Mouse (Mus musculus) urinary bladder, postnatal 14 days (tissue): ENCODE measurements around the gene Lax1.
"Not testable (repeated sequence)": the region's sequence is repeated elsewhere in the genome, so short reads cannot be mapped to it uniquely, and the experiment has no call there.

ENCODE experiments used
- DNase-seq: peaks from one replicate; pipeline ENCODE4 v3.0.0; 2021; ENCODE audit warnings: low spot score

Gene Lax1

GRCm38 (mm10) chr1:133688301-133688700, 1.6 kb downstream of the Lax1 start:
- no peak for DNase-seq

DNA sequence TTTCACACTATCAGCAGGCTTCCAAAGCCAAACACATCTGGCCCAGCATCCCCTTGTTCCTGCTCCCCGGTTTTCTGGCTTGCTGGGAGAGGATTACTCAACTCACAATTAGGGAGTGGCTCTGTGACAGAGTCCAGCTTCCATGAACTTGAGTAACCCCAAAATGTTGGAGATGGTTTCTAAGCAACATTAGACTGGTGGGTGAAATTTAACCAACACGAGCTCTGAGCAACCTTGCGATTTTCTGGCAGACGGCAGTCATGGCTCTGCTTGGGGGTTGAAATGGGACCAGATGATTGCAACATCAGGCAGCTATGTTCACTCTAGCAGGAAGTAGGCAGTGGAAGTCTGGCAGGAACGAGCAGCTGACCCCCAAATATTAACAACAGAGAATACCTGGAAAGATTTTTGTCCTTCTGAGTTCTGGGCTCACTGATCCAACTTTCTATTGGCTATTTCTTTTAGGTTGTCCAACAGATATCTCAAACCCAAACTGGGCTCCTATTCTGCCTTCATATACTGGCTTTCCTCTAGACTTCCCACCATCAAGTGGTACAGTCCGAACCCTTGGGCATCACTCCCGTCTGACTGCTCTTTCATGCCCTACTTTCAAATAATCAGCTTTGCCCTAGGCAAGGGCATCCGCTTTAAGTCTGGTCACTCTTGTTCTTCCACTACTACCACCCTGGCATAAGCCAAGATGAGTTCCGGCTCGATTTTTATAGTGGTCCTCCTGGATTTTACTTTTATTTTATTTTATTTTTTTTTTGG, 4.0 kb downstream of the Lax1 start:
- peak; percentile 71 for DNase-seq

DNA sequence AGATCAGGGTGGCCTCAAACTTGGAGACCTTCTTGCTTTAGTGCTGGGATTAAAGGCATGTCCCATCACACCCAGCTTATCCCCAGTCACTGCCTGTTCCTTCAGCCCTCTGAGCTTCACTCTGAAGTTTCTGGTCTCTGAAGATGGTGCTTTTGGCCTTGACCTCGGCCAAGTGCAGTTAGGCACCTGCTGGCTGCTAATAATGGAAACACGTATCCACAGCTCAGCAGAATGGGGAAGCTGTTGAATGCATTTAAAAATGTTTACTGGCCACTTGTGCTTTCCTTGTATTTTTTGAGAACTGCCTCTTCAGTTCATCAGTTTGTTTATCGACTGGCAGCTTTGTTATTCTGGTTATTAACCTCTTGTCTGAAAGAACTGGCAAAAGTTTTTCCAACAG, 18.1 kb downstream of the Lax1 start:
- no peak for DNase-seq

DNA sequence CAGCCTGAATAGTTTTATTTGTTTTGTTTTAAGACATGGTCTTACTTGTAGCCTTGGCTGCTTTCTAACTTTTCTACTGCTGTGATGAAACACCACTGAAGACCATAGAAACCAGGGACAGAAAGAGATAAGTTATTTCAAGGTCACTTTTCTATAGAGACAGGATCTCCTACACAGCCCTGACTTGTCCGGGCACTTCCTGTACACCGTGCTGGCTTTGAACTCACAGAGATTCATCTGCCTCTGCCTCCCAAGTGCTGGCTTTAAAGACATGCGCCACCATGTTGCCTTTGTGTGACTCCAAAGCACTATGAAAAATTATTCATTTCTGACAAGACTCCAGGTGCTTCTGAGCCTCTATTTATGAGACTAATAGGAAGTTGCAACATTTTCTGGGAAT, 18.6 kb downstream of the Lax1 start:
- no peak for DNase-seq

GRCm38 (mm10) chr1:133670776-133671175, 19.1 kb downstream of the Lax1 start:
- DNase-seq: no peak

- no peak for DNase-seq
Observed at GRCm38 (mm10) chr1:133670190-133670589, 19.7 kb downstream of the Lax1 start.

- DNase-seq: no peak
Observed at GRCm38 (mm10) chr1:133668618-133669017, 21.3 kb downstream of the Lax1 start.

DNA sequence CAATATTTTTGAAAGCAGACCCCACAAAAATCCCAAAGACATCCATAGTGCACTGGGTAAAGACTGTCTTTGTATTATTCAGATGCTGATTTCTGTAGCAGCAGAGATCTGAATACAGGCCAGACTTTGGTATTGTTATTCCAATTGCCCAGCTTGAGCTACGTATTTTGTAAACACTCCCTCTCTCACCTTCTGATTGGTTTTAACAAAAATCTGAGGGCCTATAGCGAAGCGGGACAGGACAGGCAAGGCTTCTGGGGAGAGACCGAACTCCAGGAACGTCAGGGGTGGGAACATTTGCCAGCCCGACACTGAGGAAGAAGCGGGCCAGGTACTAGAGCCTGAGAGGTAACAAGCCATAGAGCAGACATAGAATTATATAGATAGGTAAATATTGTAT, 22.2 kb downstream of the Lax1 start:
- no peak for DNase-seq

DNA sequence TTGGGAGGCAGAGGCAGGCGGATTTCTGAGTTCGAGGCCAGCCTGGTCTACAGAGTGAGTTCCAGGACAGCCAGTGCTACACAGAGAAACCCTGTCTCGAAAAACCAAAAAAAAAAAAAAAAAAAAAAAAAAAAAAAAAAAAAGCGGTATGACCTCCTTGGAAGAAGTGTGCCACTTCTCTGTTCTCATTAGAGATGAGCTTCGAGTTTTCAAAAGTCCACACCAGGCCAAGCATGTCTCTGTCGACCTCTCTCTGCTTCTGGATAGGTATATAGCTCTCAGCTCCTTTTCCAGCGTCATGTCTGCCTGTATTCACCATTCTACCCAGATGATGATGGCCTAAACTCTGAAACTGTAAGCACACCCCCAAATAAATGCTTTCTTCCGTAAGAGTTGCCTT, 24.2 kb downstream of the Lax1 start:
- not testable (repeated sequence) for DNase-seq

DNA sequence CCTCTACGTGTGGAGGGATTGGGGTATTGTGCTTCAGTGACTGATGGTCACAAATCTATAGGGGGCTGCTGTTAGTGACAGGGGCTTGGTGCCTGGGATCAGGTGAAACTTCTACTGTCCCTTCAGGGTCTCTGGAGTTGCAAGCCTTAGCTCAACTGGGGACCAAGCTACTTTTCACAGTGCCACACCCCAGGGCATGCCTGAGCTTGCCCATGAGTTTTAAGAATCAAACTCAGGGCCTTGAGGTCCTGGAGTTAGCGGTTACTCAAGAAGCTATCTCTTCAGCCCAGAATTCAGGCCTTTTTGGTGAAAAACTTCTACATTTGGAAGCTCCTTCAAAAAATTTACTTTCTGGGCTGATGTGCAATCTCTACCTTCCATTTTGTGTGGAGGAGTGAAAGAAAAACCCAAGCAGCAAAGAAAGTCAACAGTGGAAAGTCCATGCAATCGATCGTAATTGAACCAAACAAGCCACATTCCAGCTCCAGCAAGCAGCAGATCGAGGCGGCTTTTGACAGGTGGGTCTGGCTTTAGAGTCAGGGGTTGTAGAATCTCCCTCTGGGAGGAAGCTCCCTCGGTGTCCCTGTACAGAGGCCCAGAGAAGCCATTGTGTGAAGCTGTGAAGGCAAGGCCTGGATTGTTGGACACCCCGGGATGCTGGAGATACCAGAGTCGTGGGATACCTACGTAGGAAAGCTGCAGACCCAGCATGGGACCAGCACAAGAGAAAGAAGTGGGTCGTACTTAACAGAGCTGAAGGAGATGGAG, 25.5 kb downstream of the Lax1 start:
- no peak for DNase-seq

DNA sequence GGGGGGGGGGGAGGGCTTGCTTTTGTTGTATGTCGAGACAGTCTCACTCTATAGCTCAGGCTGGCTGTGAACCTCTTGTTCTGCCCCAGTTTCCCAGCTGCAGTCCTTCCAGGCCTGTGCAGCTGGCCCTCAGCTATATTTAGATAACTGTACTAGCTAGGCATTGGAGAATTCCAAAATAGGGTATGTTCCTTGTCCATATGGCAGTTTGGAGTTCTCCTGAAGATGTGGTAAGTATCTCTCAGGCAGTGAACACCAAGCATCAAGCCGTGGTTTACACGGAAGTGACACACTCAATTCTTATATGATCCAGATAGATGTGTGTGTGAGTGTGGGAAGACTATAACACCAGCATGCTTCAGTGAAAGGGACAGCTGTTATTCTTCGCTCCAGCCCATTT, 26.5 kb downstream of the Lax1 start:
- no peak for DNase-seq

DNA sequence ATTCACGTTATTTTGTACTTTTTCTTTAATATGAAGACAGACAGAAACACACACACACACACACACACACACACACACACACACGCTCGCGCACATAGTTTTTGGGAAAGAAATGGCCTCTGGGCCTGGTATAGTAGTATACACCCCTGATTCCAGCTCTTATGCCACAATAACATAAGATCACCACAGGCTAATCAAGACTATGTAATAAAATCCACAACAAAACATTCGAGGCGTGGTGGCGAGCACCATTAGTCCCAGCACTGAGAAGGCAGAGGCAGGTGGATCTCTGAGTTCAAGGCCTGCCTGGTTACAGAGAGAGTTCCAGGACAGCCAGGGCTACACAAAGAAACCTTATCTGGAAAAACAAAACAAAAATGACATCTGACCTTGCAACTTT, 27.0 kb downstream of the Lax1 start:
- DNase-seq: no peak

GRCm38 (mm10) chr1:133661203-133661933, 28.5 kb downstream of the Lax1 start, which contains the start of gene Gm38394:
Gene Gm38394 (minus strand): TSS chr1:133661318.
- peak; percentile 92 for DNase-seq

DNA sequence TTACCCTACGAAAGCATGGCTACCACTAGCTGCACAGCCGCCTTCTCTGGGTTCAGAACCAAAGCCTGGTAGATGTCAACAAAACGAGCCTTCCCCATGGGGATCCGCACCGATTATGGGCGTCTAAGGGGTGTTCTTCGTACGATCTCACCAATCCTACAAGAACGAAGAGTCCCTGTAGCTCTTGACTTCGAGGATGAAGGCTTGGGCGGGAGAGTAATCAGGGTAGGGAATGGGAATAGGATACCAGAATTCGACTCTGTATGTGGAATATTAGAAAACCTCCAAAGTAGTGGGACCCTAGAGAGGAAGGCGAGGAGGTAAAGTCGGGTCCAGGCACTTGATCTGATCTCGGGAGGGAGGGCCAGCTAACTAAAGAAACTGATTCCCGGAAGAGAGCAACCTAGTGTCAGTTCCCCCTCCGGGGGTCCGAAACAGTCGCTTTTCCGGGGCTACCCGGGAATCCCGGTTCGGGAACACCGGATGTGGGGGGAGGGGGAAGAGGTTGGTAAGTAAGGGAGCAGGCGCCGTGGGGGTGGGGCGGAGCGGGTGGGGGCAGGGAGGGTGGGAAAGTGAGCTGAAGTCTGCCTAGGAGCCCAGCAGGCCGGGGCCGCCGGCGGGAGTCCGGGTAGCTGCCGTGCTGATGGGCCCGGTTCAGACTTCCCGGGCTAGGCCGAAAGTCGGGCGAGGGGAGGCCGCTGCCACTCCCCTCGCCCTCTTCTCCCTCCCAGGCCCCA, 29.3 kb downstream of the Lax1 start, which contains the start of gene Zbed6:
Zbed6 (minus strand) TSS at position 420 of the 737 bp plus-strand sequence.
- peak; percentile 78 for DNase-seq

GRCm38 (mm10) chr1:133658878-133659277, 31.0 kb downstream of the Lax1 start:
- DNase-seq: no peak

DNA sequence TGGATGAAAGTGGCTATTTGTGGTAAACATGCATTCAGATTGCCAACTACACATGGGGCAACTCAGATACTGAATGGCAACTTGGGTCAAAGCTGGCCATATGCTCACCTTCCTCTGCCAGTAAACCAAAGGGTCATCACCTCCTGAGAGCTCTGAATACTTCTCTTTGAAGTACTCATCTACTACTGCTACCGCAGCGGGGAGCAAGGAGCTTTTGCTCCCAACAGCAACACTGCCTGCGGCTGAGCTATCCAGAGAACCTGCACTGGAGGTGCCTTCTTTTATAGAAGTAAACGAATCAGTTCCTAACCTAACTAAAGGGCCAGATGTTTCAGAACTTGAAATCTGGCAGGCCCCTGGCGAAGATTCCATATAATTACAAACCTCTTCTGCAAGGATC, 33.1 kb downstream of the Lax1 start:
- no peak for DNase-seq

DNA sequence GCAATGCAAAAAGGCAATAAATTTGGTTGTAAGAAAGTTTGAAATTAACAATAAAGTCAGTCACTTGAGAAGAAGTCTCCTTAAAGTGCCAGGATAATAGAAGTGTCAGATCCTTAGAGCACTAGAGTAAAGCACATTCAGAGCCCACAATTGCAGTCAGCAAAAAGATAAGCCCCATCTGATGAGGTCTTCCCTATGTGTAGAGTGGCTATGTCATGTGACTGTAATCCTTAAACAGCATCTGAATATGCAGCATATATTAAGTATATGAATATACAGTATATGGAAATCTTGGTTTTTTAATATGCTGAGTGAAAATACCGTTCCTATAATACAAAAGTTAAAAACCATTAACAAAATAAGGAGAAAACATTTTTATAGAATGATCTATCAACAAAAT, 36.9 kb downstream of the Lax1 start:
- no peak for DNase-seq

- no peak for DNase-seq
Observed at GRCm38 (mm10) chr1:133650288-133651055, 39.4 kb downstream of the Lax1 start.

- no peak for DNase-seq
Observed at GRCm38 (mm10) chr1:133645652-133646051, 44.3 kb downstream of the Lax1 start.

DNA sequence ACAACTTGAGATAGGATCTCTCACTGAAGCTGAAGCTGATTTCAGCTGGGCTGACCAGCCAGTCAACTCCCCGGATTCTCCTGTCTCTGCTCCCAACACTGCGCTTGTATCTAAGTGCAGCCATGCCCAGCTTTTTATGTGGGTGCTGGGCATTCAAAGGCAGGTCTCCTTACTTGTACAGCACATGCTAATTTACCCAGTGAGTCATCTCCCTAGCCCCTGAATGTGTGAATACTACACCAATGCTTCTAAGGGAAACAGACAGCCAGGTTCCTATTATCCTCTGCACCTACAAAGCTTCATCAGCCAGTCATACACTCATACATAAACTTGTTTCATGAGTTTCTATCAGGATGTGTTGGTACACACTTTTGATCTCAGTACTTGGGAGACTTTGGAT, 48.7 kb downstream of the Lax1 start:
- no peak for DNase-seq

DNA sequence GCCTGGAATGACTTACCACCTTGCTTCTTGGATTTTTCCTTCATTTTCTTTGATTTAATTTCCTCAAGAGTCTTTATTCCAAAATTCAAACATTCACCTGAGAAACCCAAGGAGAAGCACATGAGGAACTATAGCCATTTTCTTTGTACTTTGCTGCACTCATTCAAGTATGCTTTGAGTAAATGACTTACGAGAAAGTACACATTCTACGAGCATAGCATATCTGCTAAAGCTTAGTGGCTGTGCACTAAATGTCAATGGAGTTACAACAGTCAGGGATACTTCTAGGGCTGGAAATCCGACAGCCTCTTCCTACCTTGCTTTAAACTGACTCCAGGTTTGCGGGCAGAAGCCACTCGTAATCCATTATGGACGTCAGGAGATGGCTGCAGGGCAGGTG, 51.4 kb downstream of the Lax1 start:
- DNase-seq: no peak
